17 mouse cellular contexts compared by ENCODE assay signal in the genomic region with DNA sequence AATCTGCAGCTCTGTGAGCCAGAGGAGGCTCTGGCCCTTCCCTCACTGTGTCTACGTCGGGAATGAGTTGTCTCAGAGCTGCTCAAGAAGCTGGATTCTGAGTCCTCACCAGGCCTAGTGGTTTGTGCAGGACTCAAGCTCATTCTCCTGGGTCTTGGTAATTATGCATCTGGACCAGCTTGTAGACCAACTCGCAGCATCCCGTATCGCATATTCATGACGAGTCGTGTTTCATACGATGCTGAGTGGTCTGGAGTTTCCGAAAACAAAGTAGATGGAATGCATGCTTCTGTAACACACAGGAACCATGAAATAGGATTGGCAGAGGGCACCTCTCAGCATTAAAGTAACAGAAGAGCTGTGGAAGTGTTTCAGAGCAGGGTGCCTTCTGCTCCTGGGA.
"Had no signal": no experiment of that assay in that cellular context is flagged by ENCODE, and none has a peak within 500 bp of the region (broad histone marks: within the 10 kb centered on the region; RNA-seq: fewer than 3 reads in every experiment).

No protein-coding gene starts in this region.

- H3K4me1 ChIP-seq: liver, embryonic 13.5 days had no signal

- H3K27me3 ChIP-seq: liver, embryonic 13.5 days; neural tube, embryonic 13.5 days had no signal

- H3K9me3 ChIP-seq: kidney, embryonic 15.5 days; limb, embryonic 10.5 days; limb, embryonic 13.5 days; liver, embryonic 13.5 days; neural tube, embryonic 13.5 days had no signal

- H3K9ac ChIP-seq: kidney, embryonic 15.5 days; limb, embryonic 13.5 days; liver, embryonic 13.5 days; neural tube, embryonic 13.5 days had no signal

- H3K4me2 ChIP-seq: kidney, embryonic 15.5 days; limb, embryonic 13.5 days; liver, embryonic 13.5 days; neural tube, embryonic 13.5 days had no signal

- H3K27ac ChIP-seq: kidney, embryonic 15.5 days; limb, embryonic 10.5 days; limb, embryonic 13.5 days; liver, embryonic 13.5 days; neural tube, embryonic 13.5 days had no signal

- H3K36me3 ChIP-seq: kidney, embryonic 15.5 days; limb, embryonic 10.5 days; limb, embryonic 13.5 days; liver, embryonic 13.5 days; neural tube, embryonic 13.5 days had no signal

- DNase-seq: kidney, adult 11 months; kidney, adult 8-10 months; kidney, postnatal 10 days; kidney, postnatal 4 days; liver; liver, embryonic 13.5 days; lung, adult 2 months; lung, postnatal 14 days; lung, postnatal 4 days; retina, postnatal 1 day; thymus, adult 18-20 months; thymus, postnatal 36 days had no signal

- H3K4me3 ChIP-seq: kidney, embryonic 15.5 days; limb, embryonic 10.5 days; limb, embryonic 13.5 days; liver, embryonic 13.5 days; myocyte; neural tube, embryonic 13.5 days had no signal
